Mouse (Mus musculus) hindbrain, postnatal 0 days (tissue): ENCODE data around the gene Cox8b. TPM values are rescaled to one million over a fixed set of nuclear protein-coding genes. Genes with fewer than 3 reads are reported as not detected.

ENCODE experiments used
- ATAC-seq: fragments of 200-750 bp; cut with Nextera tagmentation; 2 replicates; pipeline ENCODE4 v1.8.0; 2017; ENCODE audit warnings: mild to moderate bottlenecking, moderate TSS enrichment, moderate library complexity
- DNase-seq: peaks from one replicate; pipeline ENCODE4 v3.0.0-alpha.2; 2015; ENCODE audit warnings: low spot score
- H3K27ac ChIP-seq: fragments of 300-500 bp; sonication (generic); 2 replicates; pipeline ENCODE4 v1.5.1; 2014; ENCODE audit warnings: mild to moderate bottlenecking
- H3K27me3 ChIP-seq: fragments of 300-500 bp; sonication (generic); 2 replicates; pipeline ENCODE4 v1.6.1; 2014; ENCODE audit warnings: low read length, mixed read lengths; ENCODE audit not compliant: insufficient read depth
- H3K36me3 ChIP-seq: fragments of 300-500 bp; sonication (generic); 2 replicates; pipeline ENCODE4 v1.6.1; 2014; ENCODE audit warnings: low read length, mixed read lengths; ENCODE audit not compliant: insufficient read depth
- H3K4me1 ChIP-seq: fragments of 300-500 bp; sonication (generic); 2 replicates; pipeline ENCODE4 v1.6.1; 2014; ENCODE audit warnings: antibody characterized with exemption, low read length, mixed read lengths; ENCODE audit not compliant: insufficient read depth
- H3K4me2 ChIP-seq: fragments of 300-500 bp; sonication (generic); 2 replicates; pipeline ENCODE4 v1.6.1; 2014; ENCODE audit warnings: low read depth, mild to moderate bottlenecking, low read length, moderate library complexity, mixed read lengths
- H3K4me3 ChIP-seq: fragments of 300-500 bp; sonication (generic); 2 replicates; pipeline ENCODE4 v1.5.1; 2014; ENCODE audit warnings: low read length
- H3K9ac ChIP-seq: fragments of 300-500 bp; sonication (generic); replicated peaks from 2 replicates; pipeline ENCODE4 v1.6.1; 2014; ENCODE audit warnings: mild to moderate bottlenecking, low read length, moderate library complexity, mixed read lengths
- H3K9me3 ChIP-seq: fragments of 300-500 bp; sonication (generic); 2 replicates; pipeline ENCODE4 v1.6.1; 2016; ENCODE audit warnings: low read length, mixed read lengths
- CTCF ChIP-seq: IDR thresholded peaks from 2 replicates; pipeline ENCODE4 v1.5.1; 2016; ENCODE audit warnings: antibody characterized with exemption, control low read depth, low read depth
- WGBS: fragments of 180-500 bp; shearing (Covaris S2); extraction: QIAGEN DNeasy Blood & Tissue Kit; methylation state at CpG from one replicate; pipeline ENCODE4 v1.1.7; 2014; 5-methylcytosine and 5-hydroxymethylcytosine counted together
- polyA plus RNA-seq: library from polyadenylated mRNA; unstranded; fragments of >200 nt; fragmentation: Nextera tagmentation; extraction: Ambion mirVana; gene quantifications from 2 replicates; pipeline ENCODE4 v1.2.1, GENCODE M21; 2015
- total RNA-seq: library from RNA; depleted of rRNA; stranded (reverse); fragments of >200 nt; gene quantifications from 2 replicates; pipeline ENCODE4 v1.2.3, GENCODE M21; 2014; rRNA removed

Cox8b gene
- total RNA-seq (not detected in 2 replicates), polyA plus RNA-seq (not detected in 2 replicates)

GRCm38 (mm10) chr7:140900220-140900619, at the start of gene Cox8b:
Gene Cox8b, minus strand, starts transcription at chr7:140900446.
- no peak for TF ChIP-seq CTCF
- H3K4me1 ChIP-seq = no peaks in the 10 kb centered on the region
- no peak within 1 kb of the TSS for H3K4me3 ChIP-seq
- no peak within 1 kb of the TSS for H3K9ac ChIP-seq
- H3K36me3 ChIP-seq = peaks cover 21% of the 10 kb centered on the region
- DNase-seq = no peak
- 68% methylated on average over 10 of the region's 10 CpGs for WGBS
- H3K9me3 ChIP-seq = no peaks in the 10 kb centered on the region
- H3K4me2 ChIP-seq = no peak within 1 kb of the TSS
- ATAC-seq = no peak
- H3K27ac ChIP-seq = no peak within 1 kb of the TSS
- H3K27me3 ChIP-seq = no peaks in the 10 kb centered on the region

- Histone ChIP-seq H3K27me3 (no peaks in the 10 kb centered on the region), H3K9ac (no peak overlapping the region), H3K4me2 (no peak overlapping the region), H3K4me1 (peaks cover 4% of the 10 kb centered on the region; the same call in 1 of the 2 replicates), H3K27ac (no peak overlapping the region), H3K36me3 (no peaks in the 10 kb centered on the region), H3K4me3 (no peak overlapping the region), H3K9me3 (no peaks in the 10 kb centered on the region)
- no peak for TF ChIP-seq CTCF
- WGBS = 85% methylated on average over 6 of the region's 6 CpGs
- ATAC-seq (no peak), DNase-seq (no peak)
These were observed 49.0 kb upstream of the Cox8b start for GRCm38 (mm10) chr7:140949255-140949654.

GRCm38 (mm10) chr7:140948161-140948560, 47.9 kb upstream of the Cox8b start:
- H3K27me3 ChIP-seq = no peaks in the 10 kb centered on the region
- H3K4me3 ChIP-seq = no peak overlapping the region
- ATAC-seq (no peak), DNase-seq (no peak)
- H3K4me2 ChIP-seq = no peak overlapping the region
- H3K4me1 ChIP-seq = peaks cover 4% of the 10 kb centered on the region; the same call in 1 of the 2 replicates
- H3K27ac ChIP-seq = no peak overlapping the region
- H3K36me3 ChIP-seq = no peaks in the 10 kb centered on the region
- H3K9me3 ChIP-seq = no peaks in the 10 kb centered on the region
- H3K9ac ChIP-seq = no peak overlapping the region
- TF ChIP-seq CTCF = no peak
- WGBS = 90% methylated on average over 8 of the region's 8 CpGs

- no peak overlapping the region for H3K4me2 ChIP-seq
- H3K4me3 ChIP-seq = no peak overlapping the region
- no peak for DNase-seq
- no peak overlapping the region for H3K9ac ChIP-seq
- H3K27ac ChIP-seq = no peak overlapping the region
- H3K36me3 ChIP-seq = no peaks in the 10 kb centered on the region
- WGBS = 84% methylated on average over 7 of the region's 7 CpGs
- ATAC-seq = no peak
- H3K9me3 ChIP-seq = no peaks in the 10 kb centered on the region
- no peak for TF ChIP-seq CTCF
- H3K4me1 ChIP-seq = peaks cover 9% of the 10 kb centered on the region; the same call in 1 of the 2 replicates
- H3K27me3 ChIP-seq = no peaks in the 10 kb centered on the region
These were observed 46.7 kb upstream of the Cox8b start for GRCm38 (mm10) chr7:140946980-140947379.

DNA sequence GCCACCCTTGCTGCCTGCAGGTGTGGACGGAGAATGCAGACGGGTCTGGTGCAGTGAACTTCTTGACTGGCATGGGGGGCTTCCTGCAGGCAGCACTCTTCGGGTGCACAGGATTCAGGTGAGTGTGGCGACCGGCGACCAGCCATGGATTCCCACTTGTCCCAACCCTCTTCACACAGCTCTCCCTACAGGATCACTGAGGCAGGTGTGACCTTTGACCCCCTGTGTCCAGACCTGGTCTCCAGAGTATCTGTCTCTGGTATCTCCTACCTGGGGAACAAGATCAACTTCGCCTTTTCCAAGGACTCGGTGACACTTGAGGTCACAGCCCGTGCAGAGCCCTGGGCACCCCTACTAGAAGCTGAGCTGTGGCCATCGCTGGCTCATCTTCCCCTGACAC, 46.1 kb upstream of the Cox8b start:
- Histone ChIP-seq H3K9ac (no peak overlapping the region), H3K27me3 (no peaks in the 10 kb centered on the region), H3K4me3 (no peak overlapping the region), H3K4me2 (no peak overlapping the region), H3K4me1 (peaks cover 10% of the 10 kb centered on the region; the same call in 1 of the 2 replicates), H3K36me3 (no peaks in the 10 kb centered on the region), H3K9me3 (no peaks in the 10 kb centered on the region), H3K27ac (no peak overlapping the region)
- no peak for DNase-seq
- WGBS = 91% methylated on average over 10 of the region's 10 CpGs
- ATAC-seq = no peak
- no peak for TF ChIP-seq CTCF

DNA sequence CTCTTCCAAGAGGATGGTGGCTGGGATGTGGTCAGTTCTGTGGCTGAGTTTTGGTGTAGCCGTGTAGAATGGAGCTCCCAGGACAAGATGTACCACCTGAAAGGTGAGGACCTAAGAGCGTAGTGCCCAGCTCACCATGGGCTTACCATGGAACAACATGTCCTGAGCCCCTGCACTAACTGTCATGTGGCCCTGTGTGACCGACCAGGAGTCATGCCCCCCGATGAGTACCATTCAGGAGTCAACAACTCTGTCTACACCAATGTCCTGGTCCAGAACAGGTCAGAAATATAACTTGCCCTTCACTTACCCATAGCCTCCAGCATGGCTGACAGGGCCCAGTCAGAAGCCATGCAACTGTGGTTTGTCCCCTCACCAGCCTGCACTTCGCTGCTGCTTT, 45.0 kb upstream of the Cox8b start:
- ATAC-seq = no peak
- no peak for TF ChIP-seq CTCF
- no peaks in the 10 kb centered on the region for H3K36me3 ChIP-seq
- H3K4me2 ChIP-seq = no peak overlapping the region
- no peaks in the 10 kb centered on the region for H3K9me3 ChIP-seq
- WGBS = 92% methylated on average over 5 of the region's 5 CpGs
- H3K9ac ChIP-seq = no peak overlapping the region
- H3K27ac ChIP-seq = no peak overlapping the region
- DNase-seq = no peak
- 0 out of 2 replicates have a peak, but pooled peaks cover 5% of the 10 kb centered on the region for H3K4me1 ChIP-seq
- no peaks in the 10 kb centered on the region for H3K27me3 ChIP-seq
- no peak overlapping the region for H3K4me3 ChIP-seq

- H3K27ac ChIP-seq = no peak overlapping the region
- ATAC-seq (no peak), DNase-seq (no peak)
- no peak overlapping the region for H3K4me3 ChIP-seq
- H3K4me2 ChIP-seq = no peak overlapping the region
- TF ChIP-seq CTCF = no peak
- 89% methylated on average over 7 of the region's 7 CpGs for WGBS
- H3K27me3 ChIP-seq = no peaks in the 10 kb centered on the region
- H3K36me3 ChIP-seq = no peaks in the 10 kb centered on the region
- no peak overlapping the region for H3K9ac ChIP-seq
- H3K4me1 ChIP-seq = 0 out of 2 replicates have a peak, but pooled peaks cover 5% of the 10 kb centered on the region
- H3K9me3 ChIP-seq = no peaks in the 10 kb centered on the region
These were observed 44.0 kb upstream of the Cox8b start for GRCm38 (mm10) chr7:140944236-140944635.
